Mouse (Mus musculus): ENCODE measurements around the gene Mad1l1. TPM values are rescaled to one million over a fixed set of nuclear protein-coding genes. Genes with fewer than 3 reads are reported as not detected.

The Mad1l1 gene
- polyA plus RNA-seq, 1 experiment from 2014 or later: 32.0 TPM

GRCm38 (mm10) chr5:140248101-140248500 is 73.3 kb downstream of the Mad1l1 start:
- ATAC-seq: no peak
- no peak overlapping the region for H3K9ac ChIP-seq (ENCODE audit: low read depth, low read length)
- H3K4me1 ChIP-seq (ENCODE audit: control insufficient read depth, insufficient read depth, low read length): peaks cover 8% of the 10 kb centered on the region
- H3K9me3 ChIP-seq (replicated peaks; ENCODE audit: control insufficient read depth, low read length, poor library complexity, severe bottlenecking): no peaks in the 10 kb centered on the region
- WGBS: 90% methylated on average over 2 of the region's 2 CpGs
- no peak overlapping the region for H3K4me2 ChIP-seq (ENCODE audit: low read length)
- H3K27me3 ChIP-seq (ENCODE audit: control insufficient read depth, insufficient read depth, low read depth, low read length): no peaks in the 10 kb centered on the region
- no peak overlapping the region for H3K4me3 ChIP-seq (ENCODE audit: low read depth, low read length)
- H3K36me3 ChIP-seq (ENCODE audit: control insufficient read depth, insufficient read depth, low read length): no peaks in the 10 kb centered on the region
- H3K27ac ChIP-seq (ENCODE audit: low read length): no peak overlapping the region

GRCm38 (mm10) chr5:140240235-140240634 is 81.1 kb downstream of the Mad1l1 start:
- no peak overlapping the region for H3K9ac ChIP-seq (ENCODE audit: low read depth, low read length)
- no peak overlapping the region for H3K4me3 ChIP-seq (ENCODE audit: low read depth, low read length)
- no peaks in the 10 kb centered on the region for H3K4me1 ChIP-seq (ENCODE audit: control insufficient read depth, insufficient read depth, low read length)
- H3K4me2 ChIP-seq (ENCODE audit: low read length): no peak overlapping the region
- H3K27ac ChIP-seq (ENCODE audit: low read length): no peak overlapping the region
- H3K36me3 ChIP-seq (ENCODE audit: control insufficient read depth, insufficient read depth, low read length): no peaks in the 10 kb centered on the region
- WGBS: 98% methylated on average over 3 of the region's 3 CpGs
- no peaks in the 10 kb centered on the region for H3K27me3 ChIP-seq (ENCODE audit: control insufficient read depth, insufficient read depth, low read depth, low read length)
- no peaks in the 10 kb centered on the region for H3K9me3 ChIP-seq (replicated peaks; ENCODE audit: control insufficient read depth, low read length, poor library complexity, severe bottlenecking)
- ATAC-seq: no peak

GRCm38 (mm10) chr5:140238880-140239279 is 82.5 kb downstream of the Mad1l1 start:
- WGBS: 87% methylated on average over 3 of the region's 3 CpGs
- H3K4me2 ChIP-seq (ENCODE audit: low read length): no peak overlapping the region

GRCm38 (mm10) chr5:140230818-140231217 is 90.5 kb downstream of the Mad1l1 start:
- Histone ChIP-seq H3K4me1 (ENCODE audit: control insufficient read depth, insufficient read depth, low read length) (no peaks in the 10 kb centered on the region), H3K9me3 (replicated peaks; ENCODE audit: control insufficient read depth, low read length, poor library complexity, severe bottlenecking) (no peaks in the 10 kb centered on the region), H3K27me3 (ENCODE audit: control insufficient read depth, insufficient read depth, low read depth, low read length) (no peaks in the 10 kb centered on the region), H3K4me2 (ENCODE audit: low read length) (no peak overlapping the region), H3K27ac (ENCODE audit: low read length) (no peak overlapping the region), H3K4me3 (ENCODE audit: low read depth, low read length) (no peak overlapping the region), H3K36me3 (ENCODE audit: control insufficient read depth, insufficient read depth, low read length) (no peaks in the 10 kb centered on the region), H3K9ac (ENCODE audit: low read depth, low read length) (no peak overlapping the region)
- no peak for ATAC-seq
- WGBS: 93% methylated on average over 6 of the region's 6 CpGs

More at GRCm38 (mm10) chr5:140238880-140239279, 82.5 kb downstream of the Mad1l1 start:
- Histone ChIP-seq H3K27ac (ENCODE audit: low read length) (no peak overlapping the region), H3K9me3 (replicated peaks; ENCODE audit: control insufficient read depth, low read length, poor library complexity, severe bottlenecking) (no peaks in the 10 kb centered on the region), H3K36me3 (ENCODE audit: control insufficient read depth, insufficient read depth, low read length) (no peaks in the 10 kb centered on the region), H3K9ac (ENCODE audit: low read depth, low read length) (no peak overlapping the region), H3K4me3 (ENCODE audit: low read depth, low read length) (no peak overlapping the region), H3K4me1 (ENCODE audit: control insufficient read depth, insufficient read depth, low read length) (no peaks in the 10 kb centered on the region), H3K27me3 (ENCODE audit: control insufficient read depth, insufficient read depth, low read depth, low read length) (no peaks in the 10 kb centered on the region)
- no peak for ATAC-seq

GRCm38 (mm10) chr5:140228306-140228705 is 93.0 kb downstream of the Mad1l1 start:
- WGBS: 87% methylated on average over 3 of the region's 3 CpGs
- Histone ChIP-seq H3K27ac (ENCODE audit: low read length) (no peak overlapping the region), H3K9me3 (replicated peaks; ENCODE audit: control insufficient read depth, low read length, poor library complexity, severe bottlenecking) (no peaks in the 10 kb centered on the region), H3K4me1 (ENCODE audit: control insufficient read depth, insufficient read depth, low read length) (no peaks in the 10 kb centered on the region), H3K36me3 (ENCODE audit: control insufficient read depth, insufficient read depth, low read length) (no peaks in the 10 kb centered on the region), H3K4me3 (ENCODE audit: low read depth, low read length) (no peak overlapping the region), H3K27me3 (ENCODE audit: control insufficient read depth, insufficient read depth, low read depth, low read length) (no peaks in the 10 kb centered on the region), H3K9ac (ENCODE audit: low read depth, low read length) (no peak overlapping the region), H3K4me2 (ENCODE audit: low read length) (no peak overlapping the region)
- no peak for ATAC-seq

GRCm38 (mm10) chr5:140226871-140227270 is 94.5 kb downstream of the Mad1l1 start:
- Histone ChIP-seq H3K36me3 (ENCODE audit: control insufficient read depth, insufficient read depth, low read length) (no peaks in the 10 kb centered on the region), H3K27me3 (ENCODE audit: control insufficient read depth, insufficient read depth, low read depth, low read length) (no peaks in the 10 kb centered on the region)
- 85% methylated on average over 3 of the region's 3 CpGs for WGBS

GRCm38 (mm10) chr5:140225881-140226280 is 95.5 kb downstream of the Mad1l1 start:
- Histone ChIP-seq H3K4me3 (ENCODE audit: low read depth, low read length) (no peak overlapping the region), H3K9ac (ENCODE audit: low read depth, low read length) (no peak overlapping the region), H3K4me2 (ENCODE audit: low read length) (no peak overlapping the region), H3K4me1 (ENCODE audit: control insufficient read depth, insufficient read depth, low read length) (no peaks in the 10 kb centered on the region), H3K9me3 (replicated peaks; ENCODE audit: control insufficient read depth, low read length, poor library complexity, severe bottlenecking) (no peaks in the 10 kb centered on the region), H3K27ac (ENCODE audit: low read length) (no peak overlapping the region), H3K27me3 (ENCODE audit: control insufficient read depth, insufficient read depth, low read depth, low read length) (no peaks in the 10 kb centered on the region), H3K36me3 (ENCODE audit: control insufficient read depth, insufficient read depth, low read length) (no peaks in the 10 kb centered on the region)
- WGBS: 88% methylated on average over 2 of the region's 2 CpGs
- ATAC-seq: no peak

More at GRCm38 (mm10) chr5:140226871-140227270, 94.5 kb downstream of the Mad1l1 start:
- Histone ChIP-seq H3K4me2 (ENCODE audit: low read length) (no peak overlapping the region), H3K4me3 (ENCODE audit: low read depth, low read length) (no peak overlapping the region), H3K4me1 (ENCODE audit: control insufficient read depth, insufficient read depth, low read length) (no peaks in the 10 kb centered on the region), H3K9ac (ENCODE audit: low read depth, low read length) (no peak overlapping the region), H3K27ac (ENCODE audit: low read length) (no peak overlapping the region), H3K9me3 (replicated peaks; ENCODE audit: control insufficient read depth, low read length, poor library complexity, severe bottlenecking) (no peaks in the 10 kb centered on the region)
- no peak for ATAC-seq

- Histone ChIP-seq H3K4me2 (ENCODE audit: low read length) (no peak overlapping the region), H3K9ac (ENCODE audit: low read depth, low read length) (no peak overlapping the region), H3K27ac (ENCODE audit: low read length) (no peak overlapping the region), H3K4me3 (ENCODE audit: low read depth, low read length) (no peak overlapping the region), H3K4me1 (ENCODE audit: control insufficient read depth, insufficient read depth, low read length) (no peaks in the 10 kb centered on the region), H3K27me3 (ENCODE audit: control insufficient read depth, insufficient read depth, low read depth, low read length) (no peaks in the 10 kb centered on the region), H3K36me3 (ENCODE audit: control insufficient read depth, insufficient read depth, low read length) (no peaks in the 10 kb centered on the region), H3K9me3 (replicated peaks; ENCODE audit: control insufficient read depth, low read length, poor library complexity, severe bottlenecking) (no peaks in the 10 kb centered on the region)
- WGBS: 97% methylated on average over 2 of the region's 2 CpGs
- ATAC-seq: no peak
These were observed 96.2 kb downstream of the Mad1l1 start for GRCm38 (mm10) chr5:140225103-140225502.

GRCm38 (mm10) chr5:140223070-140224053 is 98.0 kb downstream of the Mad1l1 start:
- H3K36me3 ChIP-seq (ENCODE audit: control insufficient read depth, insufficient read depth, low read length): no peaks in the 10 kb centered on the region
- H3K9ac ChIP-seq (ENCODE audit: low read depth, low read length): no peak overlapping the region; the same call in 1 of the 2 replicates
- WGBS: 26% methylated on average over 20 of the region's 20 CpGs
- ATAC-seq: no peak
- no peaks in the 10 kb centered on the region for H3K9me3 ChIP-seq (replicated peaks; ENCODE audit: control insufficient read depth, low read length, poor library complexity, severe bottlenecking)
- H3K27me3 ChIP-seq (ENCODE audit: control insufficient read depth, insufficient read depth, low read depth, low read length): no peaks in the 10 kb centered on the region
- no peak overlapping the region for H3K27ac ChIP-seq (ENCODE audit: low read length)
- H3K4me2 ChIP-seq (ENCODE audit: low read length): no peak overlapping the region
- no peak overlapping the region for H3K4me3 ChIP-seq (ENCODE audit: low read depth, low read length)
- H3K4me1 ChIP-seq (ENCODE audit: control insufficient read depth, insufficient read depth, low read length): no peaks in the 10 kb centered on the region

Measured in midbrain, embryonic 16.5 days (tissue).